Mouse (Mus musculus) embryonic facial prominence, embryonic 10.5 days (tissue): ENCODE data around the gene Gm10681. TPM values are rescaled to one million over a fixed set of nuclear protein-coding genes. Genes with fewer than 3 reads are reported as not detected.
"Not testable (repeated sequence)": the region's sequence is repeated elsewhere in the genome, so short reads cannot be mapped to it uniquely, and the experiment has no call there.

Source experiments
- DNase-seq: peaks from one replicate; pipeline ENCODE4 v3.0.0-alpha.2; 2017; ENCODE audit warnings: low spot score
- H3K27ac ChIP-seq: fragments of 300-500 bp; sonication (generic); replicated peaks from 2 replicates; pipeline ENCODE4 v1.5.1; 2016; ENCODE audit warnings: mild to moderate bottlenecking
- H3K27me3 ChIP-seq: fragments of 300-500 bp; sonication (generic); replicated peaks from 2 replicates; pipeline ENCODE4 v1.6.1; 2016; ENCODE audit warnings: low read depth, mild to moderate bottlenecking; ENCODE audit not compliant: poor library complexity, severe bottlenecking
- H3K36me3 ChIP-seq: fragments of 300-500 bp; sonication (generic); replicated peaks from 2 replicates; pipeline ENCODE4 v1.6.1; 2016; ENCODE audit warnings: mild to moderate bottlenecking, moderate library complexity
- H3K4me1 ChIP-seq: fragments of 300-500 bp; sonication (generic); 2 replicates; pipeline ENCODE4 v1.6.1; 2016
- H3K4me3 ChIP-seq: fragments of 300-500 bp; sonication (generic); 2 replicates; pipeline ENCODE4 v1.5.1; 2016; ENCODE audit warnings: mild to moderate bottlenecking, moderate library complexity
- H3K9me3 ChIP-seq: fragments of 300-500 bp; sonication (generic); 2 replicates; pipeline ENCODE4 v1.6.1; 2016; ENCODE audit warnings: mild to moderate bottlenecking
- WGBS: fragments of 180-500 bp; shearing (Covaris S2); methylation state at CpG from one replicate; pipeline ENCODE4 v1.1.7; 2016; 5-methylcytosine and 5-hydroxymethylcytosine counted together
- polyA plus RNA-seq: library from polyadenylated mRNA; unstranded; fragments of >200 nt; fragmentation: Nextera tagmentation; extraction: Ambion mirVana; gene quantifications from 2 replicates; pipeline ENCODE4 v1.2.1, GENCODE M21; 2016

Gm10681 gene
- polyA plus RNA-seq, 1 experiment from 2014 or later = not detected

DNA sequence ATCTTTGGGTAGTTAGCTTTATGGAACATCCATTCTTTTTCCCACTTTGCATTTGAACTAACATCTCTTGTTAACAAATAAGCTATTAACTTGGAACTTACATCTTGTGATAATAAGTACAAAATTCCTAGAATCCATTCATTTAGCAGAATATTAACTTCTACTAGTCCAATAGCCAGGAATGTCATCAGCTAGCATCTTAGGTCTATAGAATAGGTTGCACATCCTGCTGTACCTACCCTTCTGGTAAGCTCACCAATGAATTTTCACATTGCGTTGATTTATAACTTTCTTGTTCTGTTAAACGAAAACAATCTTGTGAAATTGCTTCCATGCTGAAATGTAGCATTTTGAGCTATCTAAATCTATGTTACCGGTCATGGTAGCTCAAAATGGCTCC, 23.7 kb downstream of the Gm10681 start:
- not testable (repeated sequence) for DNase-seq, H3K36me3 ChIP-seq, H3K4me3 ChIP-seq, H3K9me3 ChIP-seq, H3K27ac ChIP-seq, H3K27me3 ChIP-seq, H3K4me1 ChIP-seq
- no CpG with 5 or more reads among the region's 3 CpGs for WGBS

DNA sequence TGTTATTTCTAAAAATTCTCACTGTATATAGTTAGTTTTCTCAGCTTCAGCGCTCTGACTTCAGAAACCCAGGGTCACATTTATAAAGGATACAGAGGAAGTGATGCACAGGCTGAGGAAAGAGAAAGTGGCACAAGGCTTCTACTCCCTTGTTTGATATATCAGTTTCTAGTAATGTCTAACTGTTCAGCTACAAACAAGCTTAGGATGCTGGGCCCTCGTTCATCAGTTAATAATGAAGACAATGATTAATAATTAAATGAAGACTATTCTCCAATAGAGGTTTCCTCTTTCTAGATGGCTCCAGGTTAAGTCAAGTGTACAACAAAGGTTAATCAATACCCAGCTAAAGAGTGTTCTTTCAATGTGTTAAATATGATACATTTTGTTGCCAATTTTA, 24.8 kb downstream of the Gm10681 start:
- not testable (repeated sequence) for H3K36me3 ChIP-seq, H3K9me3 ChIP-seq, DNase-seq, H3K27me3 ChIP-seq, H3K4me1 ChIP-seq, H3K4me3 ChIP-seq, H3K27ac ChIP-seq
- WGBS = no CpG with 5 or more reads among the region's 2 CpGs

DNA sequence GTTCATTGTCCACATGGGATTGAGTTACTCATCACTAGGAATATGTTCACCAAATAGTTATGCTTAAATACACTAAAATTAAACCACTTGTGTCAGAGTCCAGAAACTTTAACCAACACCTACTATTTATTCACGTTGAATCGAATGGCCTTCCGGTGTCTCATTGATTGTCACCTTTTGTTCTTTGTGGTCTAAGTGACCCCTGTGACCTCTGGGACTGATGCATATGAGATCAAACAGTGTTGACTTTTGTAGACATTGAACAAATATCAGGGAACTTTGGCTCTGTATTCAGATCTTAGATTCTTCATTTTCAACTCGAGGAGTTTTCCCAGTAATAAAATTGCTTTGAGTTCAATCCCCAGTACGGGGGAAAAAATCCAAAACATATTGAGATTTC, 27.9 kb downstream of the Gm10681 start:
- WGBS = no CpG with 5 or more reads among the region's 5 CpGs
- H3K9me3 ChIP-seq = not testable (repeated sequence)

DNA sequence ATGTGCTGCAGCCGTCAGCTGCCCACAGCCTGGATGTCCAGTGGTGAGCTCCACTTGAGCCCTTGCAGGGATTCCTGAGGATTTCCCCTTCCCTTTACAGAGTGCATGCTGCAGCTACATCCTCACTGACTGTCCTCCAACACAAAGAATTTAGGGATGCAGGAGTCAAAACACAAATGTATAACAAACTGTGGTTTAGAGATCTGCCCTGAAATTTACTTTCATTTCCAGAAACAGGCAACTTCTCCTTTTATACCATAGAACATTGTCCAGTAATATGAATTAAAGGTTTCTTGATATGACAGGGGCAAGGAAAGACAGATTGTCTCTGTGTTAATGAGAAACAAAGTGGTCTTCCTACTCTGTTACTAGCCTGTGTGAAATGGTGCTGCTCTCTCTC, 37.8 kb downstream of the Gm10681 start:
- H3K27me3 ChIP-seq, H3K4me1 ChIP-seq, H3K27ac ChIP-seq, H3K9me3 ChIP-seq, H3K36me3 ChIP-seq, DNase-seq, H3K4me3 ChIP-seq: not testable (repeated sequence)
- no CpG with 5 or more reads among the region's 1 CpGs for WGBS

More for the DNA sequence above, 27.9 kb downstream of the Gm10681 start:
- not testable (repeated sequence) for H3K27me3 ChIP-seq, H3K36me3 ChIP-seq, DNase-seq, H3K27ac ChIP-seq, H3K4me3 ChIP-seq, H3K4me1 ChIP-seq

DNA sequence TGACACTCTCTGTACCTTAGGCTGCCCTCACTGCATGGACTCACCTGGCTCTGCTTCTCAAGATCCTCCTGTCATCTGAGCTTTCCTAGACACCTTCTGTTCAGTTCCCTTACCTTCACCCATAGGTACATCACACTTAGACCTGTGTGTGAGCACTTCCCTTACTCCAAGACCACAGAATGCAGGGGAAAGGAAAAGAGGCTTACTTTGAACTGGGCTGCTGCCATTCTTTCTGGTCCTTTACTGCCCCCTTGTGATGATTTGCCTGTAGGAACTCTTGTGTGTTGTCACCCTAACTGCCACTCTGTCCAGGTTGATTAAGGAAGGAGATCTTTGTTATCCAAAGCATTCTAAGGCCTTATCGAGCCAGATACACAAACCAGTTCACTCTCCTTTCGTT, 38.4 kb downstream of the Gm10681 start:
- H3K4me3 ChIP-seq, DNase-seq, H3K27ac ChIP-seq, H3K36me3 ChIP-seq, H3K9me3 ChIP-seq, H3K4me1 ChIP-seq, H3K27me3 ChIP-seq: not testable (repeated sequence)
- WGBS = no CpG with 5 or more reads among the region's 2 CpGs

DNA sequence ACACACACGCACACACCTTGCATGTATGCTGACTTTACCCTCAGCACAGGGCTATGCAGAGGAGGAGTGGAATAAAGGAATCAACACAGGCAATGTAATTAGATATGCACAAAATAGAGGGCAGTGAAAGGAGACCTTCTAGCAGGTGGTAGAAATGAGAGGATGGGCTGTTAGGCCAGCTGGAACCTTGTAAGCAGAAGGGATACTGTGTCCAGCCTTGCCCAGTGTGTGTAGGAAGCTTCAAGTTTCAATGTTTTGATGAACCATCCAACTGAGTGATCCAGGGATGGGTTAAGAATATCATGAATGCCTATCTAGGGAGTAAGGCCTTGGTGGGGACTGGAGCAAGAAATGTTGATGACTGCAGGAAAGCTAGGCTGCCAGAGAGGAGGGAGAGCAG, 40.1 kb downstream of the Gm10681 start:
- not testable (repeated sequence) for H3K4me1 ChIP-seq, H3K27ac ChIP-seq, DNase-seq, H3K27me3 ChIP-seq, H3K4me3 ChIP-seq, H3K9me3 ChIP-seq, H3K36me3 ChIP-seq
- 86% methylated on average over 1 of the region's 1 CpGs for WGBS

DNA sequence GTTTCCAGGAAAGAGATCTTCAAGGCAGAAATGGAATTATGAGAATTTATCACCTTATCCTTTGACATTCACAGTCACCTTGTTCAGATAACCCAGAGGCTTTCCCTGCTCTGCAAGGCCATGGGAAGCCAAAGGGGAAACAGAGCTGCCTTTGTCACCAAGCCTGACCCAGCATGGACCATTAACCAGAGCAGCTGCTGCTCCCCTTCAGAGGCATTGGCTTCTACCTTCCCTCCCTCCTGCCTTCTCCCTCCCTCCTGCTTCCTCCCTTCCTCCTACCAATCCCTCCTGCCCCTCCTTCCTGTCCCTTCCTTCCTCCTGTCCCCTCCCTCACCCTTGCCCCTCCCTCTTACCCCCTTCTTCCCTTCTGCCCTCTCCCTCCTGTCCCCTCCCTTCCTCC, 41.0 kb downstream of the Gm10681 start:
- not testable (repeated sequence) for H3K4me3 ChIP-seq, DNase-seq, H3K27ac ChIP-seq, H3K4me1 ChIP-seq, H3K27me3 ChIP-seq, H3K36me3 ChIP-seq, H3K9me3 ChIP-seq

DNA sequence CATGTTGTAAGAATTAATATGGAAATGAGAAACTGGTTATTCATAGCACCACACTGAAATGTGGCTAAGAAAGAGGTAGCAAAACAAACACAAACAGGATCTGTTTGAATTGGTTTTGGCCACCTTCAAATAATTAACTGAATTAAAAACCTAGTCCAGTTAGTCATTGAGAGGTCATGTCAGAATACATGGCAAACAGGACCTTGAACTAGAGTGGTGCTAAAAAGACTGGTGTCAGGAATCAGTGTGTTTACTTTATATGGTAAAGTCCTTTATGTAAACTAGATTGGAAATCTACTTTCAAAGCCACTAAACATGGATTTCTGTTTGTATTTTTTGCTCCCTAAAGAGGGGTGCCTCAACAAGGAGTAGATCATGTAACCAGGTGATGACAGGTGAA, 63.6 kb downstream of the Gm10681 start:
- not testable (repeated sequence) for H3K9me3 ChIP-seq, H3K27me3 ChIP-seq, H3K4me1 ChIP-seq, DNase-seq, H3K4me3 ChIP-seq, H3K36me3 ChIP-seq, H3K27ac ChIP-seq

DNA sequence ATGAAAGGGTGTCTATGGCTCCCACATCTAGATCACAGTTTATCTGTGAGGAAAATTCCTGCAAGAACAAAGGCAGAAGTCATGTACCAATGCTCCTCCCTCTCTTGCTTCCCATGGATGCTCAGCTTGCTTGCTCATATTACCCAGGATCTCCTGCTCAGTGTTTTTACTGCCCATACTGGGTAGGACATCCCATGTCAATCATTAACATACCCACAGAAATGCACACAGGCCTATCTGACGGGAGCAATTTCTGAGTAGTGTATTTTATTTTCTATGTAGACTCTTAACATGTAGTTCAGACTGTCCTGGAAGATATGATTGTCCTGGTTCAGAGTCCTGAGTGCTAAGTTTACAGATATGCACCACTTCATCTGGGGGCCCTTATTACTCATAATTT, 64.1 kb downstream of the Gm10681 start:
- not testable (repeated sequence) for H3K36me3 ChIP-seq, H3K27me3 ChIP-seq, H3K4me3 ChIP-seq, H3K27ac ChIP-seq, H3K9me3 ChIP-seq, H3K4me1 ChIP-seq, DNase-seq
- WGBS = no CpG with 5 or more reads among the region's 1 CpGs

DNA sequence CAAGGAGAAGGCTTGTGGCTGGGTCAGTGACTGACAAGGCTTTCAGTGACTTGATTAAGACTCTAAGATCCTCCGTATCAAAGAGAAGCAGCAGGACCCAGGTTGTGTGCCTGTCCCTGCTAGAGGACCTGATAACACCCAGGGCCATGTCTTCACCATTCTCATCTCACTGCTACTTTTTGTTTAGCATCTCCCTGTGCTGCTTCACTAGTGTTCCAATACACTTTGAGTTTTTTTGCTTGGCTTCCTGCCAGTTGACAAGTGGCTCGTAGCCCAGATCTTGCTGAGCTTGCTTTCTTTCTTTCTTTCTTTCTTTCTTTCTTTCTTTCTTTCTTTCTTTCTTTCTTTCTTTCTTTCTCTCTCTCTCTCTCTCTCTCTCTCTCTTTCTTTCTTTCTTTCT, 65.8 kb downstream of the Gm10681 start:
- H3K27me3 ChIP-seq, H3K27ac ChIP-seq, H3K4me3 ChIP-seq, H3K36me3 ChIP-seq, H3K4me1 ChIP-seq, H3K9me3 ChIP-seq, DNase-seq: not testable (repeated sequence)
- WGBS = 64% methylated on average over 1 of the region's 2 CpGs

DNA sequence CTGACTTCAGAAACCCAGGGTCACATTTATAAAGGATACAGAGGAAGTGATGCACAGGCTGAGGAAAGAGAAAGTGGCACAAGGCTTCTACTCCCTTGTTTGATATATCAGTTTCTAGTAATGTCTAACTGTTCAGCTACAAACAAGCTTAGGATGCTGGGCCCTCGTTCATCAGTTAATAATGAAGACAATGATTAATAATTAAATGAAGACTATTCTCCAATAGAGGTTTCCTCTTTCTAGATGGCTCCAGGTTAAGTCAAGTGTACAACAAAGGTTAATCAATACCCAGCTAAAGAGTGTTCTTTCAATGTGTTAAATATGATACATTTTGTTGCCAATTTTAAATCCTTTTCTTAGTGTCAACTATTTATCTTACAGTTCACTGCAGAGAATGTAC, 78.2 kb downstream of the Gm10681 start, which contains the start of gene Hsd3b4:
Hsd3b4 (minus strand) TSS at position 101 of the 400 bp plus-strand sequence.
- H3K4me1 ChIP-seq, DNase-seq, H3K27me3 ChIP-seq, H3K36me3 ChIP-seq, H3K27ac ChIP-seq, H3K4me3 ChIP-seq, H3K9me3 ChIP-seq: not testable (repeated sequence)
- WGBS = no CpG with 5 or more reads among the region's 1 CpGs

DNA sequence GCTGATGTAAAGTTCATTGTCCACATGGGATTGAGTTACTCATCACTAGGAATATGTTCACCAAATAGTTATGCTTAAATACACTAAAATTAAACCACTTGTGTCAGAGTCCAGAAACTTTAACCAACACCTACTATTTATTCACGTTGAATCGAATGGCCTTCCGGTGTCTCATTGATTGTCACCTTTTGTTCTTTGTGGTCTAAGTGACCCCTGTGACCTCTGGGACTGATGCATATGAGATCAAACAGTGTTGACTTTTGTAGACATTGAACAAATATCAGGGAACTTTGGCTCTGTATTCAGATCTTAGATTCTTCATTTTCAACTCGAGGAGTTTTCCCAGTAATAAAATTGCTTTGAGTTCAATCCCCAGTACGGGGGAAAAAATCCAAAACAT, 81.4 kb downstream of the Gm10681 start:
- H3K4me1 ChIP-seq, H3K36me3 ChIP-seq, H3K27ac ChIP-seq, H3K4me3 ChIP-seq, DNase-seq, H3K27me3 ChIP-seq, H3K9me3 ChIP-seq: not testable (repeated sequence)
- no CpG with 5 or more reads among the region's 5 CpGs for WGBS
